Mouse (Mus musculus) kidney, postnatal 4 days (tissue): ENCODE measurements at regions not wholly inside any gene's neighbourhood (a gene's known extent, or its start where the extent isn't known, plus 50 kb on each side); places are given as distances from the start of the nearest gene placed in this dataset.

Experiments
- DNase-seq, 2 experiments: peaks; one replicate each; pipeline ENCODE4 v3.0.0; 2021; ENCODE audit warnings: mixed read lengths in 2 of 2

- DNase-seq = peak; percentile 1 to 2
Observed at GRCm38 (mm10) chr6:76130201-76130600, 367.4 kb downstream of the Gm9008 start.

- no peak for DNase-seq
Observed at GRCm38 (mm10) chr6:76115758-76116157, 381.8 kb downstream of the Gm9008 start.

GRCm38 (mm10) chr6:76114346-76114745 lies 383.2 kb downstream of the Gm9008 start:
- no peak for DNase-seq

- DNase-seq = no peak
Observed at GRCm38 (mm10) chr6:76065383-76065782, 432.2 kb downstream of the Gm9008 start.

- no peak for DNase-seq
Observed at GRCm38 (mm10) chr6:76052652-76053313, 444.8 kb downstream of the Gm9008 start.

GRCm38 (mm10) chr6:76007783-76008406 lies 489.7 kb downstream of the Gm9008 start:
- no peak for DNase-seq
